In genomic region chr12:29349146-29349850, GRCm38 (mm10) we compare ENCODE assay signal across 11 mouse cellular contexts.
DNase-seq lines count a peak whose midpoint lies in the region; ATAC-seq lines count a peak whose summit lies in the region.
"Had no signal": no experiment of that assay in that cellular context is flagged by ENCODE, and none has a peak within 500 bp of the region (broad histone marks: within the 10 kb centered on the region; RNA-seq: fewer than 3 reads in every experiment).

No protein-coding gene starts in this region.

- ATAC-seq in forebrain, embryonic 13.5 days = 0 out of 2 replicates have a peak, but pooled peaks have one; percentile 25
- no peak for ATAC-seq in forebrain, embryonic 12.5 days (ENCODE audit: low FRiP score)
- 0 out of 2 replicates have a peak, but pooled peaks have one; percentile 52 for ATAC-seq in kidney, embryonic 14.5 days (ENCODE audit: low FRiP score, low TSS enrichment)
- no peak for ATAC-seq in hindbrain, embryonic 12.5 days (ENCODE audit: low FRiP score)
- ATAC-seq: liver, postnatal 0 days had no signal

- H3K4me2 ChIP-seq in forebrain, embryonic 13.5 days = no peak overlapping the region
- no peak overlapping the region for H3K4me2 ChIP-seq in forebrain, embryonic 12.5 days
- no peak overlapping the region for H3K4me2 ChIP-seq in kidney, embryonic 14.5 days (replicated peaks; ENCODE audit: low read depth, low read length)
- H3K4me2 ChIP-seq in hindbrain, embryonic 12.5 days (replicated peaks) = no peak overlapping the region
- H3K4me2 ChIP-seq: neural tube, embryonic 12.5 days had no signal

- H3K27me3 ChIP-seq in forebrain, embryonic 13.5 days = no peaks in the 10 kb centered on the region
- no peaks in the 10 kb centered on the region; the same call in 1 of the 2 replicates for H3K27me3 ChIP-seq in forebrain, embryonic 12.5 days
- H3K27me3 ChIP-seq in kidney, embryonic 14.5 days (ENCODE audit: control insufficient read depth, insufficient read depth, low read length) = no peaks in the 10 kb centered on the region
- H3K27me3 ChIP-seq in hindbrain, embryonic 12.5 days = no peaks in the 10 kb centered on the region
- H3K27me3 ChIP-seq: neural tube, embryonic 12.5 days had no signal

- H3K4me3 ChIP-seq in forebrain, embryonic 13.5 days = no peak overlapping the region
- no peak overlapping the region for H3K4me3 ChIP-seq in forebrain, embryonic 12.5 days (replicated peaks)
- no peak overlapping the region for H3K4me3 ChIP-seq in kidney, embryonic 14.5 days (ENCODE audit: low read length)
- H3K4me3 ChIP-seq in hindbrain, embryonic 12.5 days = no peak overlapping the region
- H3K4me3 ChIP-seq: limb, embryonic 10.5 days; neural tube, embryonic 12.5 days had no signal

- WGBS in forebrain, embryonic 13.5 days = 76% methylated on average over 9 of the region's 9 CpGs
- WGBS in forebrain, embryonic 12.5 days = 76% methylated on average over 9 of the region's 9 CpGs
- WGBS in kidney, embryonic 14.5 days = 49% methylated on average over 9 of the region's 9 CpGs
- 59% methylated on average over 9 of the region's 9 CpGs for WGBS in hindbrain, embryonic 12.5 days

- no peak for DNase-seq in kidney, adult 8-10 months
- peak; percentile 77 for DNase-seq in MN1 (ENCODE audit: low spot score)
- DNase-seq in adrenal gland, postnatal 36 days = no peak
- DNase-seq in urinary bladder, postnatal 25 days (ENCODE audit: low spot score) = no peak
- DNase-seq: liver, postnatal 0 days had no signal

- H3K36me3 ChIP-seq in forebrain, embryonic 13.5 days (ENCODE audit: poor library complexity, severe bottlenecking) = no peaks in the 10 kb centered on the region
- H3K36me3 ChIP-seq in forebrain, embryonic 12.5 days (replicated peaks) = no peaks in the 10 kb centered on the region
- no peaks in the 10 kb centered on the region for H3K36me3 ChIP-seq in kidney, embryonic 14.5 days (ENCODE audit: control insufficient read depth, insufficient read depth, low read length)
- no peaks in the 10 kb centered on the region for H3K36me3 ChIP-seq in hindbrain, embryonic 12.5 days
- H3K36me3 ChIP-seq: limb, embryonic 10.5 days; neural tube, embryonic 12.5 days had no signal

- peaks cover 17% of the 10 kb centered on the region for H3K4me1 ChIP-seq in forebrain, embryonic 13.5 days
- peaks cover 11% of the 10 kb centered on the region for H3K4me1 ChIP-seq in forebrain, embryonic 12.5 days
- H3K4me1 ChIP-seq in kidney, embryonic 14.5 days (ENCODE audit: control insufficient read depth, insufficient read depth, low read length) = 0 out of 2 replicates have a peak, but pooled peaks cover 5% of the 10 kb centered on the region
- H3K4me1 ChIP-seq in hindbrain, embryonic 12.5 days = peaks cover 17% of the 10 kb centered on the region

- no peak overlapping the region for H3K9ac ChIP-seq in forebrain, embryonic 13.5 days
- H3K9ac ChIP-seq in forebrain, embryonic 12.5 days = no peak overlapping the region
- H3K9ac ChIP-seq in kidney, embryonic 14.5 days (ENCODE audit: low read depth, low read length) = no peak overlapping the region
- H3K9ac ChIP-seq in hindbrain, embryonic 12.5 days = no peak overlapping the region; the same call in 1 of the 2 replicates
- H3K9ac ChIP-seq: liver, postnatal 0 days; neural tube, embryonic 12.5 days had no signal

- H3K9me3 ChIP-seq in forebrain, embryonic 13.5 days (replicated peaks) = no peaks in the 10 kb centered on the region
- no peaks in the 10 kb centered on the region for H3K9me3 ChIP-seq in forebrain, embryonic 12.5 days
- H3K9me3 ChIP-seq in kidney, embryonic 14.5 days (ENCODE audit: control insufficient read depth, low read length) = no peaks in the 10 kb centered on the region
- no peaks in the 10 kb centered on the region for H3K9me3 ChIP-seq in hindbrain, embryonic 12.5 days (replicated peaks)
- H3K9me3 ChIP-seq: limb, embryonic 10.5 days; neural tube, embryonic 12.5 days had no signal

- peak overlapping the region; percentile 25 for H3K27ac ChIP-seq in forebrain, embryonic 13.5 days
- no peak overlapping the region; the same call in 1 of the 2 replicates for H3K27ac ChIP-seq in forebrain, embryonic 12.5 days
- H3K27ac ChIP-seq in kidney, embryonic 14.5 days (ENCODE audit: low read depth, low read length) = no peak overlapping the region
- peak overlapping the region; percentile 48 for H3K27ac ChIP-seq in hindbrain, embryonic 12.5 days
- H3K27ac ChIP-seq: limb, embryonic 10.5 days; neural tube, embryonic 12.5 days had no signal

Comparison
In these comparisons a context has a peak if more than half of its experiments do, and no peak if none do; other contexts are left out.
1. ATAC-seq: peak in forebrain, embryonic 13.5 days (single experiment) and kidney, embryonic 14.5 days (single experiment); none in forebrain, embryonic 12.5 days (single experiment) and hindbrain, embryonic 12.5 days (single experiment).
2. H3K27ac ChIP-seq: peak in forebrain, embryonic 13.5 days (single experiment) and hindbrain, embryonic 12.5 days (single experiment); none in forebrain, embryonic 12.5 days (single experiment) and kidney, embryonic 14.5 days (single experiment).